Mouse (Mus musculus): ENCODE data around the gene Tm4sf19.

DNA sequence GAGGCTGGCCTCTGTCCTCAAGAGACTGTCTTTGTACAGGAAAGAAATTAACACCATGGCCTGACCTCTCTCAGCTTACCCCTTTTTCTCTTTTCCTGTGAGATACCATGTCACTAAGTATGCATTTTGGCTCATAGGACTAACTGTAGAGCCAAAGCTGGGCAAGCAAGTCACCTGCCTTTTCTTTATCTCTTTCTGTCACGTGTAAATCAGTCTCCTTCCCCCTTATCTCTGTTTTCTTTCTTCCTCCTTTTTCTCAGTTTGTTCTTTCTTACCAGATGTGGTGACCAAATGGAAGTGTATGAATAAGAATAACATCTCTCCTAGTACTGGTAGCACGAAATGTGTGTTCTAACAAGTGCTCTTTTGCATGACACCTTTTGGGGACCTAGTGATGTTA, 15.4 kb upstream of the Tm4sf19 start:
- TF ChIP-seq CTCF (IDR thresholded peaks at IDR 0.05; ENCODE audit: low read depth) (no peak), EP300 (optimal IDR thresholded peaks at IDR 0.05) (no peak)

All from stomach, postnatal 0 days (tissue).